Mouse (Mus musculus) CH12.LX (cell line): ENCODE data around the gene Sez6l2. TPM values are rescaled to one million over a fixed set of nuclear protein-coding genes. Genes with fewer than 3 reads are reported as not detected.

Experiments used
- DNase-seq: peaks from one replicate; pipeline ENCODE4 v3.0.0-alpha.2; 2013; ENCODE audit errors: extremely low read depth
- H3K27ac ChIP-seq: 2 replicates; pipeline ENCODE4 v1.5.1; 2012; ENCODE audit warnings: low read depth, mild to moderate bottlenecking, control low read depth, moderate library complexity; ENCODE audit not compliant: insufficient read depth
- H3K27me3 ChIP-seq: replicated peaks from 2 replicates; pipeline ENCODE3; 2012; ENCODE audit warnings: inconsistent platforms
- H3K36me3 ChIP-seq, 2 experiments: replicated peaks in 1 of 2; 2 replicates each; pipeline versions ENCODE3 to v1.6.1; 2012; ENCODE audit warnings: inconsistent platforms in 1 of 2, low read length in 1 of 2, mild to moderate bottlenecking in 1 of 2, mixed read lengths in 1 of 2, moderate library complexity in 1 of 2; ENCODE audit not compliant: control insufficient read depth in 1 of 2, insufficient read depth in 1 of 2
- H3K4me1 ChIP-seq, 2 experiments: 2 replicates each; pipeline ENCODE4 v1.6.1; 2012; ENCODE audit warnings: inconsistent platforms in 1 of 2, moderate library complexity in 1 of 2; ENCODE audit not compliant: insufficient read depth in 2 of 2, control insufficient read depth in 1 of 2
- H3K4me2 ChIP-seq: 2 replicates; pipeline ENCODE4 v1.6.1; 2012; ENCODE audit warnings: low read depth, mild to moderate bottlenecking, control low read depth; ENCODE audit not compliant: poor library complexity, insufficient read depth, severe bottlenecking
- H3K4me3 ChIP-seq, 3 experiments: fragments of 150-350 bp in 1 of 3; sonication (generic) in 1 of 3; replicated peaks in 1 of 3; 2 replicates each; pipeline versions ENCODE3 to v1.5.1; 2011 to 2012; ENCODE audit warnings: low read depth in 2 of 3, low read length in 2 of 3, mild to moderate bottlenecking in 2 of 3, moderate library complexity in 2 of 3, control low read depth in 1 of 3, improper control_type of control experiment in 1 of 3, inconsistent platforms in 1 of 3, mixed read lengths in 1 of 3; ENCODE audit not compliant: poor library complexity in 1 of 3
- H3K79me2 ChIP-seq: replicated peaks from 2 replicates; pipeline ENCODE4 v1.6.1; 2012; ENCODE audit warnings: mild to moderate bottlenecking, moderate library complexity; ENCODE audit not compliant: control insufficient read depth, poor library complexity, insufficient read depth, severe bottlenecking; ENCODE audit errors: extremely low read depth
- H3K9ac ChIP-seq: 2 replicates; pipeline ENCODE4 v1.6.1; 2012; ENCODE audit warnings: low read depth, mild to moderate bottlenecking, control low read depth, moderate library complexity; ENCODE audit not compliant: insufficient read depth
- H3K9me3 ChIP-seq: replicated peaks from 2 replicates; pipeline ENCODE3; 2012; ENCODE audit warnings: low read length, inconsistent platforms, mixed read lengths
- BHLHE40 ChIP-seq: IDR thresholded peaks from 2 replicates; pipeline ENCODE4 v1.6.1; 2011; ENCODE audit warnings: mild to moderate bottlenecking, low read depth, low read length, improper control_type of control experiment
- CHD1 ChIP-seq: IDR thresholded peaks from 2 replicates; pipeline ENCODE4 v1.6.1; 2012; ENCODE audit warnings: low read depth, low read length, improper control_type of control experiment, inconsistent platforms
- CHD2 ChIP-seq: IDR thresholded peaks from 2 replicates; pipeline ENCODE4 v1.6.1; 2011; ENCODE audit warnings: low read length, improper control_type of control experiment
- CTCF ChIP-seq, 2 experiments: IDR thresholded peaks in 1 of 2; conservative IDR thresholded peaks in 1 of 2; 2 replicates each; pipeline ENCODE4 v1.5.1; 2011 to 2012; ENCODE audit warnings: low read depth in 2 of 2, low read length in 2 of 2, improper control_type of control experiment in 1 of 2, inconsistent platforms in 1 of 2, mild to moderate bottlenecking in 1 of 2, moderate library complexity in 1 of 2
- E2F4 ChIP-seq: IDR thresholded peaks from 2 replicates; pipeline ENCODE4 v1.6.1; 2011; ENCODE audit warnings: low read depth, low read length, improper control_type of control experiment; ENCODE audit not compliant: insufficient replicate concordance
- ELF1 ChIP-seq: IDR thresholded peaks from 2 replicates; pipeline ENCODE4 v1.6.1; 2014; ENCODE audit warnings: low read depth, mild to moderate bottlenecking, inconsistent platforms, low read length, improper control_type of control experiment
- EP300 ChIP-seq: IDR thresholded peaks from 2 replicates; pipeline ENCODE4 v1.6.1; 2011; ENCODE audit warnings: low read length, improper control_type of control experiment
- ETS1 ChIP-seq: conservative IDR thresholded peaks from 2 replicates; pipeline ENCODE4 v1.6.1; 2012; ENCODE audit warnings: low read depth, mild to moderate bottlenecking, inconsistent platforms, low read length, improper control_type of control experiment, moderate library complexity
- GABPA ChIP-seq: IDR thresholded peaks from 2 replicates; pipeline ENCODE4 v1.6.1; 2012; ENCODE audit warnings: low read depth, low read length, improper control_type of control experiment, inconsistent platforms; ENCODE audit not compliant: insufficient replicate concordance
- HCFC1 ChIP-seq: IDR thresholded peaks from 2 replicates; pipeline ENCODE4 v1.6.1; 2012; ENCODE audit warnings: low read depth, mild to moderate bottlenecking, inconsistent platforms, low read length, improper control_type of control experiment
- IRF4 ChIP-seq: IDR thresholded peaks from 2 replicates; pipeline ENCODE4 v1.6.1; 2014; ENCODE audit warnings: low read depth, mild to moderate bottlenecking, inconsistent platforms, low read length, improper control_type of control experiment
- JUN ChIP-seq: IDR thresholded peaks from 2 replicates; pipeline ENCODE4 v1.6.1; 2011; ENCODE audit warnings: low read depth, mild to moderate bottlenecking, low read length, improper control_type of control experiment, moderate library complexity; ENCODE audit not compliant: insufficient read depth
- JUND ChIP-seq: conservative IDR thresholded peaks from 2 replicates; pipeline ENCODE4 v1.6.1; 2011; ENCODE audit warnings: low read depth, low read length, improper control_type of control experiment
- KAT2A ChIP-seq: IDR thresholded peaks from 2 replicates; pipeline ENCODE4 v1.6.1; 2012; ENCODE audit warnings: low read length, improper control_type of control experiment, inconsistent platforms; ENCODE audit not compliant: insufficient replicate concordance
- MAFK ChIP-seq: IDR thresholded peaks from 2 replicates; pipeline ENCODE4 v1.6.1; 2011; ENCODE audit warnings: low read length, improper control_type of control experiment; ENCODE audit not compliant: insufficient replicate concordance
- MAZ ChIP-seq: IDR thresholded peaks from 2 replicates; pipeline ENCODE4 v1.6.1; 2012; ENCODE audit warnings: low read depth, mild to moderate bottlenecking, inconsistent platforms, low read length, improper control_type of control experiment, moderate library complexity
- MEF2A ChIP-seq: IDR thresholded peaks from 2 replicates; pipeline ENCODE4 v1.6.1; 2014; ENCODE audit warnings: low read depth, mild to moderate bottlenecking, inconsistent platforms, low read length, improper control_type of control experiment, borderline replicate concordance
- NELFE ChIP-seq: IDR thresholded peaks from 2 replicates; pipeline ENCODE4 v1.6.1; 2011; ENCODE audit warnings: low read depth, low read length, improper control_type of control experiment
- NRF1 ChIP-seq: IDR thresholded peaks from 2 replicates; pipeline ENCODE4 v1.6.1; 2014; ENCODE audit warnings: low read depth, mild to moderate bottlenecking, inconsistent platforms, low read length, improper control_type of control experiment, moderate library complexity
- PAX5 ChIP-seq: IDR thresholded peaks from 2 replicates; pipeline ENCODE4 v1.6.1; 2012; ENCODE audit warnings: low read length, inconsistent platforms, mixed read lengths
- POLR2A ChIP-seq: IDR thresholded peaks from 2 replicates; pipeline ENCODE4 v1.6.1; 2011; ENCODE audit warnings: low read depth, mild to moderate bottlenecking, improper control_type of control experiment, low read length
- POLR2AphosphoS2 ChIP-seq: IDR thresholded peaks from 2 replicates; pipeline ENCODE4 v1.6.1; 2011; ENCODE audit warnings: low read depth, low read length, improper control_type of control experiment
- RCOR1 ChIP-seq: conservative IDR thresholded peaks from 2 replicates; pipeline ENCODE4 v1.6.1; 2012; ENCODE audit warnings: low read depth, mild to moderate bottlenecking, inconsistent platforms, low read length, improper control_type of control experiment
- SIN3A ChIP-seq: IDR thresholded peaks from 2 replicates; pipeline ENCODE4 v1.6.1; 2012; ENCODE audit warnings: low read length, improper control_type of control experiment, inconsistent platforms
- SMC3 ChIP-seq: IDR thresholded peaks from 2 replicates; pipeline ENCODE4 v1.6.1; 2011; ENCODE audit warnings: low read depth, low read length, improper control_type of control experiment
- TCF12 ChIP-seq: IDR thresholded peaks from 2 replicates; pipeline ENCODE4 v1.6.1; 2014; ENCODE audit warnings: low read depth, mild to moderate bottlenecking, inconsistent platforms, low read length, improper control_type of control experiment
- UBTF ChIP-seq: IDR thresholded peaks from 2 replicates; pipeline ENCODE4 v1.6.1; 2012; ENCODE audit warnings: low read depth, mild to moderate bottlenecking, inconsistent platforms, low read length, improper control_type of control experiment, moderate library complexity
- USF1 ChIP-seq: IDR thresholded peaks from 2 replicates; pipeline ENCODE4 v1.6.1; 2014; ENCODE audit warnings: low read depth, mild to moderate bottlenecking, inconsistent platforms, low read length, improper control_type of control experiment
- USF2 ChIP-seq: conservative IDR thresholded peaks from 2 replicates; pipeline ENCODE4 v1.6.1; 2011; ENCODE audit warnings: low read depth, low read length, improper control_type of control experiment
- ZC3H11A ChIP-seq: IDR thresholded peaks from 2 replicates; pipeline ENCODE4 v1.6.1; 2012; ENCODE audit warnings: low read depth, mild to moderate bottlenecking, inconsistent platforms, low read length, improper control_type of control experiment
- ZKSCAN1 ChIP-seq: IDR thresholded peaks from 2 replicates; pipeline ENCODE4 v1.6.1; 2012; ENCODE audit warnings: low read depth, inconsistent platforms, low read length, improper control_type of control experiment, borderline replicate concordance
- ZMIZ1 ChIP-seq: IDR thresholded peaks from 2 replicates; pipeline ENCODE4 v1.6.1; 2012; ENCODE audit warnings: low read depth, mild to moderate bottlenecking, inconsistent platforms, low read length, improper control_type of control experiment
- ZNF384 ChIP-seq: IDR thresholded peaks from 2 replicates; pipeline ENCODE4 v1.6.1; 2012; ENCODE audit warnings: low read depth, low read length, improper control_type of control experiment, inconsistent platforms
- dilution Hi-C: fragments of 300-500 bp; cut with MboI; formaldehyde crosslinking; loops from 2 replicates; pipeline ENCODE4 v1.14.3; 2020; ENCODE audit warnings: low sequenced_read_pairs; ENCODE audit not compliant: extremely low pct_unique_long_range_greater_than_20kb, extremely low pct_ligation_motif_present
- in situ Hi-C: fragments of 300-500 bp; cut with MboI; formaldehyde crosslinking; loops from 3 replicates; pipeline ENCODE4 v1.14.3; 2019; ENCODE audit warnings: low sequenced_read_pairs, low pct_ligation_motif_present, low pct_unique_long_range_greater_than_20kb, mixed read lengths
- polyA plus RNA-seq: library from polyadenylated mRNA; unstranded; fragments of >175 nt; gene quantifications from 2 replicates; pipeline ENCODE4 v1.2.1, GENCODE M21; 2012; ENCODE audit warnings: low read depth; ENCODE audit not compliant: insufficient read length
- total RNA-seq, 2 experiments: library from RNA; depleted of rRNA; stranded (reverse); fragments of 300-350 nt in 1 of 2; fragments of >200 nt in 1 of 2; gene quantifications; 2 replicates each; pipeline ENCODE4 v1.2.3; 2012 to 2014

Sez6l2 gene
- total and polyA plus RNA-seq, 3 experiments: 7.2 to 29.3 (median 9.9) TPM

GRCm38 (mm10) chr7:126951741-126952140, 1.4 kb downstream of the Sez6l2 start:
- no peak for TF ChIP-seq EP300
- no peak for TF ChIP-seq SMC3
- TF ChIP-seq ETS1: no peak
- TF ChIP-seq SIN3A: no peak
- no peak for TF ChIP-seq CHD1
- TF ChIP-seq RCOR1: no peak
- TF ChIP-seq JUND: no peak
- TF ChIP-seq ELF1: no peak
- H3K27ac ChIP-seq: no peak overlapping the region
- peaks cover 10 to 60% of the 10 kb centered on the region in 2 experiments for H3K4me1 ChIP-seq
- H3K36me3 ChIP-seq: peaks cover 23 to 86% of the 10 kb centered on the region in 2 experiments
- in situ Hi-C loops: no loop called here
- no peak for DNase-seq
- H3K9me3 ChIP-seq: peaks cover 6% of the 10 kb centered on the region
- dilution Hi-C loops: no loop called here
- no peak overlapping the region for H3K4me2 ChIP-seq
- H3K9ac ChIP-seq: no peak overlapping the region
- no peak overlapping the region for H3K4me3 ChIP-seq
- no peaks in the 10 kb centered on the region for H3K79me2 ChIP-seq
- no peaks in the 10 kb centered on the region for H3K27me3 ChIP-seq

GRCm38 (mm10) chr7:126952646-126953045, 2.3 kb downstream of the Sez6l2 start:
- DNase-seq: peak; percentile 81
- no peak overlapping the region; the same call in 1 of the 2 replicates for H3K27ac ChIP-seq
- H3K9ac ChIP-seq: no peak overlapping the region
- H3K4me3 ChIP-seq: no peak overlapping the region
- peaks cover 6% of the 10 kb centered on the region for H3K9me3 ChIP-seq
- dilution Hi-C loops: no loop called here
- H3K27me3 ChIP-seq: no peaks in the 10 kb centered on the region
- peaks cover 10 to 55% of the 10 kb centered on the region in 2 experiments for H3K4me1 ChIP-seq
- no peaks in the 10 kb centered on the region for H3K79me2 ChIP-seq
- peaks cover 19 to 86% of the 10 kb centered on the region in 2 experiments for H3K36me3 ChIP-seq
- 0 out of 2 replicates have a peak overlapping the region, but pooled peaks have one; percentile 9 for H3K4me2 ChIP-seq
- in situ Hi-C loops: no loop called here
- TF ChIP-seq ZKSCAN1 (no peak), CHD2 (no peak), HCFC1 (no peak), SIN3A (no peak), UBTF (no peak), IRF4 (no peak), POLR2AphosphoS2 (no peak), EP300 (no peak), TCF12 (no peak), BHLHE40 (peak; percentile 92), CHD1 (no peak), E2F4 (no peak), ZC3H11A (no peak), USF1 (0 out of 2 replicates have a peak, but pooled peaks have one; percentile 12), JUND (no peak), ZNF384 (no peak), MAZ (no peak; the same call in 1 of the 2 replicates), KAT2A (no peak), NELFE (no peak), NRF1 (no peak), RCOR1 (no peak), SMC3 (no peak), ZMIZ1 (no peak), JUN (no peak), ETS1 (no peak; the same call in 1 of the 2 replicates), USF2 (no peak), POLR2A (peak; percentile 45; the same call in 1 of the 2 replicates), CTCF (conservative IDR thresholded peaks at IDR 0.05 in 1 of 2, IDR thresholded peaks at IDR 0.05 in 1 of 2; ENCODE audit: low read depth in 2 of 2, low read length in 2 of 2) (no peak), MEF2A (no peak), GABPA (no peak), MAFK (no peak), PAX5 (no peak)
